Mouse (Mus musculus) midbrain, embryonic 12.5 days (tissue): ENCODE results near the gene 2010111I01Rik. TPM values are rescaled to one million over a fixed set of nuclear protein-coding genes. Genes with fewer than 3 reads are reported as not detected.

Experiments
- ATAC-seq: fragments of 200-750 bp; cut with Nextera tagmentation; 2 replicates; pipeline ENCODE4 v1.8.0; 2017; ENCODE audit warnings: low read depth, moderate TSS enrichment, moderate library complexity; ENCODE audit not compliant: low FRiP score
- H3K27ac ChIP-seq: fragments of 300-500 bp; sonication (generic); replicated peaks from 2 replicates; pipeline ENCODE4 v1.5.1; 2016; ENCODE audit warnings: mild to moderate bottlenecking
- H3K27me3 ChIP-seq: fragments of 300-500 bp; sonication (generic); 2 replicates; pipeline ENCODE4 v1.6.1; 2016; ENCODE audit warnings: mild to moderate bottlenecking
- H3K36me3 ChIP-seq: fragments of 300-500 bp; sonication (generic); 2 replicates; pipeline ENCODE4 v1.6.1; 2016
- H3K4me1 ChIP-seq: fragments of 300-500 bp; sonication (generic); 2 replicates; pipeline ENCODE4 v1.6.1; 2016
- H3K4me2 ChIP-seq: fragments of 300-500 bp; sonication (generic); replicated peaks from 2 replicates; pipeline ENCODE4 v1.6.1; 2016; ENCODE audit warnings: mild to moderate bottlenecking, moderate library complexity
- H3K4me3 ChIP-seq: fragments of 300-500 bp; sonication (generic); 2 replicates; pipeline ENCODE4 v1.5.1; 2016; ENCODE audit warnings: mild to moderate bottlenecking
- H3K9ac ChIP-seq: fragments of 300-500 bp; sonication (generic); replicated peaks from 2 replicates; pipeline ENCODE4 v1.6.1; 2016; ENCODE audit warnings: mild to moderate bottlenecking, moderate library complexity
- H3K9me3 ChIP-seq: fragments of 300-500 bp; sonication (generic); 2 replicates; pipeline ENCODE4 v1.6.1; 2016; ENCODE audit warnings: mild to moderate bottlenecking
- WGBS: fragments of 180-500 bp; shearing (Covaris S2); methylation state at CpG from one replicate; pipeline ENCODE4 v1.1.7; 2016; 5-methylcytosine and 5-hydroxymethylcytosine counted together
- polyA plus RNA-seq: library from polyadenylated mRNA; unstranded; fragments of >200 nt; fragmentation: Nextera tagmentation; extraction: Ambion mirVana; gene quantifications from 2 replicates; pipeline ENCODE4 v1.2.1, GENCODE M21; 2016

Gene 2010111I01Rik
- polyA plus RNA-seq, 1 experiment from 2014 or later, result 35.7 TPM

DNA sequence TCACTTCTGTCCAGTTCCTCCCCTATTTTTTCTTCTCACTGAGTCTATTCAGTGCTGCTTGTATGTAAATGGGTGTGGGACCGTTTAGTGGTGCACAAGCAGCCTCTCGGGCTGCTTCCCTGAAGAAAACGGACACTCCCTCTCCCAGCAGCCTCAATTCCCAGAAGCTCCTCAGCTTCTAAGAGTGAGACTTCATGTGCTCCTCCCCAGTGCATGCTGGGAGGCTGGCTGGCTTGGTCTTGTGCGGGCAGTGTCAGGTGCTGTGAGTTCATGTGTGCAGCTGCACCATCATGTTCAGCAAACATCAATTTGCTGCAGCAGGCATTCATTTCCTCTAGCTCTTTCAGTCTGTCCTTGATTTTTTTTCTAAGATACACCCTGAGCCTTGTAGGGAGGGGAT, 70.0 kb downstream of the 2010111I01Rik start:
- H3K36me3 ChIP-seq, result no peaks in the 10 kb centered on the region
- no peaks in the 10 kb centered on the region for H3K27me3 ChIP-seq
- no peak overlapping the region for H3K9ac ChIP-seq
- 70% methylated on average over 4 of the region's 4 CpGs for WGBS
- no peak overlapping the region for H3K4me3 ChIP-seq
- H3K4me2 ChIP-seq, result no peak overlapping the region
- H3K27ac ChIP-seq, result no peak overlapping the region
- peaks cover 13% of the 10 kb centered on the region for H3K4me1 ChIP-seq
- no peak for ATAC-seq
- H3K9me3 ChIP-seq, result no peaks in the 10 kb centered on the region

DNA sequence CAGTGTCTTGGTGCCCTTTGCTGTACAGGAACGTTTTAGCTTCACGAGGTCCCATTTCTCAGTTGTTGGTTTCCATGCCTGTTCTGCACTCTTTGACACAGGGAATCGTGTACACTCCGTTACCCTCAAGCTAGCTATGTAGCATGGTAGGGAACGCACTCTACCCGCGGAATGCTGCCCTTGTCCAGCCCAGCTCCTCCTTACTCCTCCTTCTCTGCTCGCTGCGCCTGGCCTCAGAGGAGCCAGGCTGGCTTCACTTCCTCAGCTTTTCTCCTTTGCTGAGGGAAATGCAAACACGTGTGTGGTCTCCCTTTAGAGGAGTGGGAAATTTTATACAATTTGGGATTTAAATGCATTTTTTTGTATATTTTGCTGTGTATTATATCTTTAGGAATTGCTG, 73.2 kb downstream of the 2010111I01Rik start:
- Histone ChIP-seq H3K27ac (no peak overlapping the region), H3K9ac (no peak overlapping the region), H3K9me3 (no peaks in the 10 kb centered on the region), H3K36me3 (no peaks in the 10 kb centered on the region), H3K4me1 (peaks cover 7% of the 10 kb centered on the region), H3K4me3 (no peak overlapping the region), H3K27me3 (no peaks in the 10 kb centered on the region), H3K4me2 (no peak overlapping the region)
- 68% methylated on average over 10 of the region's 10 CpGs for WGBS
- ATAC-seq, result no peak

DNA sequence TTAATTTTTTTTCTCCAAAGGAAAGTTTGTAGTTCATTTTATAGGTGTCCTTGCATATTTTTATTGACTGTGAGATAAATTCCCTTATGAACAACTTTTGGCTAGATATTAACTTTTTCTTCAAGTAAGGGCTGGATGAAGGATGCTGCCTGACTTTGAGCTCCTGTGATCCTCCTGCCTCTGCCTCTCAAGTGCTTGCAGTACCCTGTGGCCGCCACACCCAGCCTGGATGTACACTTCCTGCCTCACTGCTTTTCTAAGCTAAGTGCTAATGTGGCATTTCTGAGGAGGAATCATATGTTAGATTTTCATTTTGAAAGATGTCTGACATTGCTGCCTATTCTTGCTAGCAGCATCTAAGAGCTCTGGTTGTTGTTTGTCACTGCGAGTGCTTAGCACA, 73.7 kb downstream of the 2010111I01Rik start:
- Histone ChIP-seq H3K4me2 (no peak overlapping the region), H3K36me3 (no peaks in the 10 kb centered on the region), H3K27ac (no peak overlapping the region), H3K9ac (no peak overlapping the region), H3K27me3 (no peaks in the 10 kb centered on the region), H3K4me1 (peaks cover 3% of the 10 kb centered on the region; the same call in 1 of the 2 replicates), H3K9me3 (no peaks in the 10 kb centered on the region), H3K4me3 (no peak overlapping the region)
- ATAC-seq, result no peak
- WGBS, result 89% methylated on average over 2 of the region's 2 CpGs

DNA sequence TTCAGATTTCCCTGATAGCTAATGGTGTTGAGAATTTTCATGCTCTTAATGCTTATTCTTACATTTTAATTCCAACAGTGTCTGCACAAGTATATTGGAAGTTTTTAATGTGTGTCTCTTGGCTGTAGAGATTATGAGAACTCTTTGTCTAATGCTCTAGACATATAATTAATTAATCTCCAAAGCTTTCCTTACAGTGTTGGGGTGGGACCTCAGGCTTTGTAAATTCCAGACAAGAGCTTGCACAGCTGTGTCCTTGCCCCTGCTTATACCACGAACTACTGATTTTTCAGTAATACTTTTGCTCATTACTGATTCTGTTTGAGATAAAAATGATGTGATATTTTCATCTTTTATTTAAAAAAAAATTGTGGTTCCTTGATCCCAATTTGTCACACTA, 74.2 kb downstream of the 2010111I01Rik start:
- Histone ChIP-seq H3K4me1 (peaks cover 3% of the 10 kb centered on the region; the same call in 1 of the 2 replicates), H3K4me3 (no peak overlapping the region), H3K27me3 (no peaks in the 10 kb centered on the region), H3K27ac (no peak overlapping the region), H3K36me3 (no peaks in the 10 kb centered on the region), H3K4me2 (no peak overlapping the region), H3K9ac (no peak overlapping the region), H3K9me3 (no peaks in the 10 kb centered on the region)
- 75% methylated on average over 1 of the region's 1 CpGs for WGBS
- no peak for ATAC-seq

DNA sequence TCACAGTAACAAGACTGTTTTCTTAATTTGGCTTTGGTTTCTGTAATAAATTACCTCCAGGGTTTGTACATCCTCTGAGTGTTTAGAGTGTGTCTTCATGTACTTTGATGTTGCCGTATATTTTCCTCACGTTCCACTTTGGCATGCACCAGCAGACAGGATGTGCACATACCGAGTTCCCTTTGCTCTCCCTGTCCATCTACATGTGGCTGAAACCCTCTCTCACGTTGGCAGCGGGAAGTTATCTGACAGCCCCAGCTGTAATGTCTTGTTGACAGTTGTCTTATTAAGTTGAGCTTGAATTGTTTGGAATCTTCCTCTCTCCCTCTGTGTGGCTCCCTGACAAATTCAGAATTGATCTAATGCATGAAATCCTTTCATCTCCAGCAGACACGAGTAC, 74.6 kb downstream of the 2010111I01Rik start:
- no peak overlapping the region for H3K9ac ChIP-seq
- H3K9me3 ChIP-seq, result no peaks in the 10 kb centered on the region
- no peak overlapping the region for H3K4me2 ChIP-seq
- H3K27ac ChIP-seq, result no peak overlapping the region
- no peak overlapping the region for H3K4me3 ChIP-seq
- no peaks in the 10 kb centered on the region for H3K27me3 ChIP-seq
- ATAC-seq, result no peak
- peaks cover 3% of the 10 kb centered on the region; the same call in 1 of the 2 replicates for H3K4me1 ChIP-seq
- no peaks in the 10 kb centered on the region for H3K36me3 ChIP-seq
- WGBS, result 56% methylated on average over 6 of the region's 6 CpGs

DNA sequence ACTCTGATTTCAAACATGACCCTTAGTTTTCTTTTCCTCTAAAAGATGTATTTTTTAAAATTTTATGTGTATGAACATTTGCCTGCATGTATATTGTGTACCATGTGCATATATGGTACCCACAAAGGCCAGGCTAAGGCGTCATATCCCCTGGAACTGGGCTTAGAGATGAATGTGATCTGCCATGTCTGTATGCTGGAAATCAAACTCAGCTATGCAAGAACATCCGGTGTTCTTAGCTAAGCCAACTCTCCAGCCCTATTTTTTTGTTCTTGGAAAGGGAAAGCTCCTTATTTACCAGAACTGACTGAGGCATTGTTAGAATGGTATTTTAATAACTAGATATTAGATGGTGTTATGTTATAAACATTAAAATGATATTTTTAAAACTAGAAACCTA, 75.2 kb downstream of the 2010111I01Rik start:
- Histone ChIP-seq H3K9ac (no peak overlapping the region), H3K9me3 (no peaks in the 10 kb centered on the region), H3K4me2 (no peak overlapping the region), H3K27ac (no peak overlapping the region), H3K27me3 (no peaks in the 10 kb centered on the region), H3K36me3 (no peaks in the 10 kb centered on the region), H3K4me1 (peaks cover 3% of the 10 kb centered on the region; the same call in 1 of the 2 replicates), H3K4me3 (no peak overlapping the region)
- 87% methylated on average over 2 of the region's 2 CpGs for WGBS
- ATAC-seq, result no peak

DNA sequence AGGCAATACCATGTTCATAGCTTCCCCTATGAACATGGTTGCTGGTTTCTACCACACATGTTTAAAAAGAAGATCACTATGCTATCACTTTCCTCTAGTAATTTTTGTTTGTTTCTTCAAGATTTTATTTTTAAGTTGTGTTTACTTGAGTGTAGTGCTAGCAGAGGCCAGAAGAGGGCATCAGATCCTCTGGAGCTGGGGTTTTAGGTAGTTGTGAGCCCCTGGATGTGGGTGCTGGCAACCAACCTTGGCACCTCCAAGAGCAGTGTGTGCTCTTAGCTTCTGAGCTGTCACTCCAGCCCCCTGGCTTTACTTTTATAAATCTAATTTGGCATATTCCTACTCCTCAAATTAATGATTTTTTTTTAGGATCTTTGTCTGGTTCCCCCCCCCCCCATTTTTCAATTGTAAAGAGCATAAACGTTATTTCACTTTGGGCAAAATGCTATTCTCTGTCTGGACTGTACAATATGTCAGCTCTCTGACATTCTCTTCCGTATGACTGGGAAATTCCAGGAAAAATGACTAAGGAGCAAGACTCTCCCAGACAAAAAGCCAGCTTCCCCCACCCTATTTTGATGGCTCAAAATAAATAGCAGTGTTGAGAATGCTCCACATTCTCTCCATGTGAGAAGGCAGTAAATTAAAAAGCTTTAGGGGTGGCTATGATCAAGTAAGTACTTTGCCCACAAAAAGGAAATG, 81.0 kb downstream of the 2010111I01Rik start:
- Histone ChIP-seq H3K9ac (no peak overlapping the region), H3K9me3 (no peaks in the 10 kb centered on the region), H3K27me3 (no peaks in the 10 kb centered on the region), H3K27ac (no peak overlapping the region), H3K4me3 (no peak overlapping the region), H3K36me3 (no peaks in the 10 kb centered on the region), H3K4me1 (no peaks in the 10 kb centered on the region), H3K4me2 (no peak overlapping the region)
- WGBS, result 82% methylated on average over 2 of the region's 2 CpGs
- no peak for ATAC-seq

DNA sequence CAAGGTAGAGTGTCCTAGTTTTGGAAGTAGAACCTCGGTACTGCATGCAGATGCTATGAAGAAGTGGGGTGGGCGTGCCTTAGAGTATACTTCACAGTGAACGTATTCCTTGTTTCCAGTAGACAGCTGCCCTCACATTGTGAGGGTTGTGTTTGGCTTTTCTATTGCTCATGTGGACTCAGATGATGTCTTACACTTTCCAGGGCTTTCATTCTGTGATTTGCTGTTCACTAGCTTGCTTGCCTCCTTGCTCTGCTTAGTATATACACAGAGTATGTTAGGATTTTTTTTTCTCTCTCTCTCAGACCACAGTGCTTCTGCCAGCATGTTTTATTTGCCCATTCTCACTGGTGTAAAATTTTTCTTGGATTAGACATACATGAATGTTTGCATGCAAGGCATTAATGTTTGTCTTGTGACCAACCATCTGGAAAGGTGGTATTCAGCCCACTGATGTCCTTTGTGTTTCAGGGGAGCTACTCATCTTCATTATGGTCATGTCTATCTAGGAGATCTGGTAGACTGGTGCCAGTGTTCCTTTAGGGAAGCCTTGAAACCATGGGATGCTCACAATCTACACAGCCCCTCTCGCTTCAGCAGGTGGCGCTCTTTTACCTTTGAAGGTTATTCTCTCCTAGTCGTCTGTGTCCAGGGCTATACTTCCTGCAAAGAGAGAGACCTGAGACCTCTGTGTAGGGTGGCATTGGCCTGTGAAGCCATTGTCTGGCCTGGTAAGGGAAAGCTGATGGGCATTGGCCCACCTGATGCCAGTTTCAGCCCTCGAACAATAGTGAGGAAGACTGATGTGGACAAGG, 81.7 kb downstream of the 2010111I01Rik start:
- no peak overlapping the region for H3K4me2 ChIP-seq
- H3K9me3 ChIP-seq, result no peaks in the 10 kb centered on the region
- 47% methylated on average over 7 of the region's 7 CpGs for WGBS
- H3K27ac ChIP-seq, result no peak overlapping the region
- H3K9ac ChIP-seq, result no peak overlapping the region
- H3K27me3 ChIP-seq, result no peaks in the 10 kb centered on the region
- H3K4me3 ChIP-seq, result no peak overlapping the region
- H3K4me1 ChIP-seq, result no peaks in the 10 kb centered on the region
- ATAC-seq, result peak; percentile 71
- no peaks in the 10 kb centered on the region for H3K36me3 ChIP-seq

DNA sequence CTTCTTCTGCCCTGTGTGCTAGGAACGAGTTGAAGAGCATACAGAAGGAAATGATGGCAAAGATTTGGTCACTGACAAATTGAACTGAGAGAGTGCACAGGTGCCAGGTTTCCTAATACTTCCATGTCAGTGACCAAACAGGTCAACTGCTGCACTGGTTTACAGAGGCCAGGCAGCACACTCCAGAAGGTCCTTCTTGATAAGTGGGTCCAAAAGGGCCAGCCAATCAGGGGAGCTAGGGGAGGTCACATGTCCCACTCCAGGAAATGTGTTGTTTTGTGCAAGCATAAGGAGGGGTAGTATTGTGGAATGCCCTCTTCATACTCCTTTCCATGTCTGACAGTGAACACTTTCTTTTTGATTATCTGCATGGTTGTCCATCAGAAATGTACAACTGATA, 99.0 kb downstream of the 2010111I01Rik start:
- WGBS, result 83% methylated on average over 1 of the region's 1 CpGs
- no peak overlapping the region for H3K4me2 ChIP-seq
- no peak for ATAC-seq

DNA sequence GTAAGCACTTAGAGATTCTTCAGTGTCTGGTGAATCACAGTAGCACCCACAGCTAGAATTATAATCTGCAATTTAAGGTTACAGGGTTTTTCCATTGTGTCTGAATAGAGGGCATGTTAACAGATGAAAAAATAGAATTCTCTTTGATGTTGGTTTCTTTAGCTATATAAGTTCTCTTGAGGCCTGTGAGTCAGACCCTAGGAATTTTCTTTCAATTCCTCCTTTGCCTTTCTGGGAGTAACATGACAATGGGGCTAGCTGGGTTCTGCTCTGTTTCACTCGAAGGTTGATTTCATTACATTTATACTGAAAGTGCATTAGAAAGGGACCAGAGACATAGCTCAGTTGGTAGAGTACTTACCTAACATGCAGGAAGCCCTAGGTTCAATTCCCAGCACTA, 101.9 kb downstream of the 2010111I01Rik start:
- Histone ChIP-seq H3K36me3 (no peaks in the 10 kb centered on the region), H3K4me3 (no peak overlapping the region), H3K9ac (no peak overlapping the region), H3K27me3 (no peaks in the 10 kb centered on the region), H3K9me3 (no peaks in the 10 kb centered on the region), H3K4me2 (no peak overlapping the region), H3K27ac (no peak overlapping the region), H3K4me1 (no peaks in the 10 kb centered on the region)
- 86% methylated on average over 1 of the region's 1 CpGs for WGBS
- ATAC-seq, result no peak

More for the DNA sequence above, 99.0 kb downstream of the 2010111I01Rik start:
- Histone ChIP-seq H3K9ac (no peak overlapping the region), H3K4me3 (no peak overlapping the region), H3K36me3 (no peaks in the 10 kb centered on the region), H3K9me3 (no peaks in the 10 kb centered on the region), H3K27me3 (no peaks in the 10 kb centered on the region), H3K4me1 (no peaks in the 10 kb centered on the region), H3K27ac (no peak overlapping the region)

DNA sequence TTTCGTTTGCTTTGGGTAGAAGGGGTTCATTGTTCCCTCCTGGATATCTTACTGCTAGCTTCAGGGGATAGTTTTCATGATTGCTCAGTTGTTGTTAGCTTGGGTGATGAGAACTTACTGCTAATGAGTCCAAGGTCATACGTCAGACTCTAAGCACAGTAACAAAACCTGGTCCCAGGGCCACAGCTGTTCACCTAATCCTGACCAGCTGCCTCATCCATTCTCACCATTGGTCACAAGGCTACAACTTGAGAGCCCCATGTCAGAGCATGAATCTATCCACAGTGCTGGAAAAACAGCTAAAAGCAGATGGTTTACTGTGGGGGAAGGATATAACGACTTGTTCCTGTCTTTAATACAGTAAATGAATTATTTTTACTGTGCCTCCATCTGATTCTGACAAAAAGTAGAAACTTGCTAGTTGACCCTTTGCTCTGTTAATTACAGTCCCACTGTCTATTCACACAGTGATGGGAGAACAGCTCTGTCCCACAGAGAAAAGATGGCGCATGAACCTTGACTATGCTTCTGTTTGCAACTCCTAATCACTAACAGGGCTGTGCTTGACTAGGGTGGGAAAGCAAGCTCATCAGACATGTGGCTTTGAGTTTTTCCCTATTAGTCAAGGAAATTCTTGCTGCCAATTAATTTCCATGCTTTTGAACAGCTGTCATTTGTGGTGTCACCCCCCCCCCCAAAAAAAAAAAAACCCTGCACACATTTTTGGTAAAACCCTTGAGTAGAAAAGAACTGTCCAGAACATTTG, 103.9 kb downstream of the 2010111I01Rik start:
- Histone ChIP-seq H3K9me3 (no peaks in the 10 kb centered on the region), H3K9ac (no peak overlapping the region), H3K4me3 (no peak overlapping the region), H3K4me1 (no peaks in the 10 kb centered on the region), H3K27ac (no peak overlapping the region), H3K36me3 (no peaks in the 10 kb centered on the region), H3K4me2 (no peak overlapping the region), H3K27me3 (no peaks in the 10 kb centered on the region)
- no peak for ATAC-seq
- 85% methylated on average over 4 of the region's 4 CpGs for WGBS

DNA sequence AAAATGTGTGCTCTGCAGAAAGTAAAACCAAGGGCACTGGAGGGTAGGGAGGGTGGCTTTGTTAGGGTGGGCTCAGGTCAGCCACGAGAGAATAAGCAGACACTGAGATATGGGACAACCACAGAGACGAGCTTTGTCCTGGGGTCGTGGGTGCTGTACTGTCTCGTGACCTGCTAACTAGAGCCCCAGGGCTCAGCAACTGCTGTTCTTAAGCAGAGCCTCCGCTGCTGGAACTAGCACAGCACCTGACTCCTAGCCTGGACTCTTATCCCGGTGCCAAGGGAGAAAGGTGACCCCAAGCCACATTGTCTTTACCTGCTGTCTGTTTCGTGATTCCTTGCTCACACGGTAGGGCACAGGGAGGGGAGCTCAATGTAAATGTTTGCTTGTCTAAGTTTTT, 107.2 kb downstream of the 2010111I01Rik start:
- Histone ChIP-seq H3K4me3 (no peak overlapping the region), H3K36me3 (no peaks in the 10 kb centered on the region), H3K4me2 (no peak overlapping the region), H3K9me3 (no peaks in the 10 kb centered on the region), H3K9ac (no peak overlapping the region), H3K4me1 (no peaks in the 10 kb centered on the region), H3K27me3 (no peaks in the 10 kb centered on the region), H3K27ac (no peak overlapping the region)
- 79% methylated on average over 8 of the region's 8 CpGs for WGBS
- no peak for ATAC-seq
